Mouse (Mus musculus): ENCODE results near the gene Trim7.

DNA sequence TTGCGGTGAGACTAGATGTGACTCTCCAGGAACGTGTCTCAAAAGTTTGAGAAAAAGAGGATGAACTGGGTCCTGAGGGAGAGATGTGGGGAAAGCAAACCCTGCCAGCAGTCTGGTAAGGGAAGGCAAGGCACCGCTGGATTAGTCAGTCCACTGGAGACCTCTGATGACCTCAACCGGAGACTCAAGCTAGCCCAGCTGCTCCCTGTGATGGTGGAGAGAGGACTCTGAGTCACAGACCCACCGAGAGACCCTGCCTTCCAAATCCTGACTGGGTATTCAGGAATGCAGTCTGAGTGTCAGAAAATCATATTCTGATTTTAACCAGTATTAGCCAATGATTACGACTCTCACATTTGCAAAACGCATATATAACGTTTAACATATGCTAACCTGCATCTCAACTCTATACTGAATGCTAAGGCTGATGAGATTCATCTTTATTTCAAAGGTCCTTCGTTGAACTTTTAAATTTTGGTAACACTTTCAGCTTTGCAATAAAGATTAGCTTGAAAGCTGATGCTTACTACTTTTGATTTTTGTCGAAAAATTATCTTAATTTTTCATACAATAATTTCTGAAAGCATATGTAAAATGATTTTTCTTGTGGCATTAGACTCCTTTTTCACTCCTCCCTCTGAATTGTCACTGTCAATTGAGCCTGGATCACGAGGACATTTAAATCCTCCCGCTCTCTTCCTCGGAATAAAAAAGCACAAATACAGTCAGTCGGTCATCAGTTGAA, 3.0 kb upstream of the Trim7 start:
- TF ChIP-seq POLR2A (IDR thresholded peaks at IDR 0.05; ENCODE audit: insufficient read depth, low read length) (no peak), CTCF (IDR thresholded peaks at IDR 0.05; ENCODE audit: low read depth, low read length) (no peak), EP300 (IDR thresholded peaks at IDR 0.05; ENCODE audit: insufficient read depth, low read depth, low read length) (no peak)
